In the genomic region with DNA sequence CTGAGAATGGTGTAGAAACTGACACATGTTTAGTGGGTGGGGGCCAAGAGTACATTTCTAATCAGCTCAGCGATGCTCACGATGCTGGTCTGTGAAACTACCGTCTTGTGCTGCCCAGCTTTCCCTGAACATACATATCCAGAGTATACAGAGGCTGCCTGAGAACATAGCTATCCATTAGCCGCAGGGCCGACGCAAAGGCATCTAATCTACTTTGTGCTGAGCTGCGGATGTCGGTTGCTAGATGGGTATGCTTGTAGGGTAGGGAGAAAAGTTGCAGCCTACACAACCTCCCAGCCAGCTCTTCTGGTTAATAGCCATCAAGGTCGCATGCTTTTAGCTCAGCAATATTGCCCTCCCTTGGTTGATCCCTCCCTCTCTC, we compare ENCODE assay signal across 8 mouse cellular contexts. TPM values are rescaled to one million over a fixed set of nuclear protein-coding genes. Genes with fewer than 3 reads are reported as not detected.
DNase-seq lines count a peak whose midpoint lies in the region; ATAC-seq and TF ChIP-seq lines count a peak whose summit lies in the region.

No protein-coding gene starts in this region.

- peak overlapping the region; percentile 98 for H3K4me2 ChIP-seq in heart, embryonic 12.5 days
- H3K4me2 ChIP-seq in neural tube, embryonic 11.5 days (ENCODE audit: low read depth), result peak overlapping the region; percentile 64
- peak overlapping the region; percentile 92 for H3K4me2 ChIP-seq in midbrain, embryonic 11.5 days

- no peak for TF ChIP-seq CTCF in heart, adult 2 months (IDR thresholded peaks at IDR 0.05)

- no peak for DNase-seq in heart, adult 2 months
- no peak for DNase-seq in neural tube, embryonic 11.5 days (ENCODE audit: low spot score)
- no peak for DNase-seq in neural tube, embryonic 10.5 days (ENCODE audit: extremely low spot score, low spot score)
- DNase-seq in midbrain, embryonic 11.5 days (ENCODE audit: low spot score, missing footprints), result peak; percentile 85
- DNase-seq in adipocyte (ENCODE audit: low spot score), result no peak
- no peak for DNase-seq in adrenal gland, postnatal 10 days

- no peaks in the 10 kb centered on the region for H3K36me3 ChIP-seq in heart, embryonic 12.5 days
- no peaks in the 10 kb centered on the region for H3K36me3 ChIP-seq in heart, adult 2 months (ENCODE audit: control insufficient read depth, insufficient read depth, low read length)
- no peaks in the 10 kb centered on the region for H3K36me3 ChIP-seq in neural tube, embryonic 11.5 days (ENCODE audit: control insufficient read depth, insufficient read depth, low read length)
- no peaks in the 10 kb centered on the region for H3K36me3 ChIP-seq in midbrain, embryonic 11.5 days (ENCODE audit: control insufficient read depth, insufficient read depth, low read length)

- no peak for TF ChIP-seq EP300 in heart, adult 2 months (IDR thresholded peaks at IDR 0.05; ENCODE audit: insufficient read depth, low read depth, low read length)

- WGBS in heart, embryonic 12.5 days, result 48% methylated on average over 9 of the region's 9 CpGs
- WGBS in heart, adult 2 months, result 43% methylated on average over 9 of the region's 9 CpGs
- WGBS in neural tube, embryonic 11.5 days, result 60% methylated on average over 9 of the region's 9 CpGs
- WGBS in midbrain, embryonic 11.5 days, result 63% methylated on average over 9 of the region's 9 CpGs

- H3K79me2 ChIP-seq in heart, adult 2 months (replicated peaks; ENCODE audit: control insufficient read depth, insufficient read depth, low read length), result no peaks in the 10 kb centered on the region

- peaks cover 17% of the 10 kb centered on the region for H3K4me1 ChIP-seq in heart, embryonic 12.5 days (replicated peaks)
- peaks cover 2% of the 10 kb centered on the region for H3K4me1 ChIP-seq in heart, adult 2 months (ENCODE audit: control insufficient read depth, insufficient read depth, low read length)
- peaks cover 7% of the 10 kb centered on the region; the same call in 1 of the 2 replicates for H3K4me1 ChIP-seq in neural tube, embryonic 11.5 days (ENCODE audit: control insufficient read depth, insufficient read depth, low read length)
- peaks cover 7% of the 10 kb centered on the region for H3K4me1 ChIP-seq in midbrain, embryonic 11.5 days (ENCODE audit: control insufficient read depth, insufficient read depth, low read length)

- no peak for ATAC-seq in heart, embryonic 12.5 days (ENCODE audit: insufficient number of reproducible peaks, low FRiP score)
- peak; percentile 9; the same call in 1 of the 2 replicates for ATAC-seq in neural tube, embryonic 11.5 days (ENCODE audit: insufficient read depth, low FRiP score, low TSS enrichment)
- ATAC-seq in midbrain, embryonic 11.5 days (ENCODE audit: low FRiP score), result no peak
- ATAC-seq in activated CD4-positive, CD25-positive, alpha-beta regulatory T cell, adult 4 months, result no peak

- peaks cover 47% of the 10 kb centered on the region for H3K27me3 ChIP-seq in heart, embryonic 12.5 days (replicated peaks)
- H3K27me3 ChIP-seq in heart, adult 2 months (ENCODE audit: control insufficient read depth, insufficient read depth, low read length), result no peaks in the 10 kb centered on the region
- H3K27me3 ChIP-seq in neural tube, embryonic 11.5 days (ENCODE audit: control insufficient read depth, insufficient read depth, low read length), result peaks cover 6% of the 10 kb centered on the region; the same call in 1 of the 2 replicates
- no peaks in the 10 kb centered on the region for H3K27me3 ChIP-seq in midbrain, embryonic 11.5 days (ENCODE audit: control insufficient read depth, insufficient read depth, low read length)

- 0 out of 2 replicates have a peak overlapping the region, but pooled peaks have one; percentile 56 for H3K4me3 ChIP-seq in heart, embryonic 12.5 days
- H3K4me3 ChIP-seq in heart, adult 2 months, result no peak overlapping the region
- no peak overlapping the region for H3K4me3 ChIP-seq in neural tube, embryonic 11.5 days (ENCODE audit: low read depth, low read length)
- no peak overlapping the region for H3K4me3 ChIP-seq in midbrain, embryonic 11.5 days (ENCODE audit: low read depth, low read length)

- intact Hi-C loops in heart, adult 2 months (cut with DNase I), result loop anchor here (5.0 kb wide), 1 partner anchor 42 kb away; no protein-coding TSS in a partner anchor

- H3K27ac ChIP-seq in heart, embryonic 12.5 days (ENCODE audit: poor library complexity, severe bottlenecking), result no peak overlapping the region; the same call in 1 of the 2 replicates
- H3K27ac ChIP-seq in heart, adult 2 months, result no peak overlapping the region; the same call in 1 of the 2 replicates
- H3K27ac ChIP-seq in neural tube, embryonic 11.5 days (ENCODE audit: low read depth, low read length), result no peak overlapping the region
- no peak overlapping the region for H3K27ac ChIP-seq in midbrain, embryonic 11.5 days (ENCODE audit: low read depth, low read length)

- H3K9ac ChIP-seq in heart, embryonic 12.5 days, result no peak overlapping the region
- no peak overlapping the region for H3K9ac ChIP-seq in heart, adult 2 months (ENCODE audit: low read depth, low read length)
- H3K9ac ChIP-seq in neural tube, embryonic 11.5 days (ENCODE audit: low read length), result no peak overlapping the region
- no peak overlapping the region for H3K9ac ChIP-seq in midbrain, embryonic 11.5 days (ENCODE audit: low read length)

- H3K9me3 ChIP-seq in heart, embryonic 12.5 days (replicated peaks), result no peaks in the 10 kb centered on the region
- H3K9me3 ChIP-seq in neural tube, embryonic 11.5 days (ENCODE audit: control insufficient read depth, low read length), result no peaks in the 10 kb centered on the region
- no peaks in the 10 kb centered on the region for H3K9me3 ChIP-seq in midbrain, embryonic 11.5 days (ENCODE audit: control insufficient read depth, low read length)

- no peak for TF ChIP-seq POLR2A in heart, adult 2 months (IDR thresholded peaks at IDR 0.05; ENCODE audit: insufficient read depth, low read depth, low read length)

RNA-seq across cellular contexts. Expression of a gene that starts 0.7 kb away (rescaled TPM):
- 7.7 and 8.2 TPM in 2 replicates for polyA plus RNA-seq in heart, embryonic 12.5 days (2016; fragmentation: Nextera tagmentation; extraction: Ambion mirVana)
- 10 to 100 TPM; 48.7 to 54.6 TPM for total RNA-seq in heart, adult 2 months (2021)
- polyA plus RNA-seq in heart, adult 2 months (2012; rRNA removed), result 16.3 and 32.5 TPM in 2 replicates
- polyA plus RNA-seq in neural tube, embryonic 11.5 days (2014; fragmentation: Nextera tagmentation; extraction: Ambion mirVana), result 2.5 and 2.6 TPM in 2 replicates
- 1.6 and 2.2 TPM in 2 replicates for polyA plus RNA-seq in midbrain, embryonic 11.5 days (2014; fragmentation: Nextera tagmentation; extraction: Ambion mirVana)
- 10 to 100 TPM; 12.0 to 19.1 TPM for total RNA-seq in adrenal gland, postnatal 10 days (2021)
- polyA plus RNA-seq in activated CD4-positive, CD25-positive, alpha-beta regulatory T cell, adult 4 months (2017; shearing (Covaris generic)), result under 1 TPM in 1 of 2 experiments, not detected in 1; 0.37 TPM
